Mouse (Mus musculus): ENCODE results near the gene Gadd45g. TPM values are rescaled to one million over a fixed set of nuclear protein-coding genes. Genes with fewer than 3 reads are reported as not detected.

Gadd45g gene
- polyA plus RNA-seq, 1 experiment = 202 TPM

- no peak for TF ChIP-seq E2F4 (IDR thresholded peaks at IDR 0.05; ENCODE audit: insufficient read depth)
- no peak for TF ChIP-seq MAX (IDR thresholded peaks at IDR 0.05; ENCODE audit: low read depth)
- no peak for TF ChIP-seq POLR2A (IDR thresholded peaks at IDR 0.05; ENCODE audit: insufficient read length, low read depth)
- TF ChIP-seq MYOD1 (IDR thresholded peaks at IDR 0.05; ENCODE audit: control insufficient read depth in 1 of 3, insufficient read length in 2 of 3, low read depth in 2 of 3) = no peak
- no peak for TF ChIP-seq TCF3 (IDR thresholded peaks at IDR 0.05; ENCODE audit: insufficient read length, low read depth)
- TF ChIP-seq USF1 (IDR thresholded peaks at IDR 0.05; ENCODE audit: low read depth) = no peak
- no peak for TF ChIP-seq REST (IDR thresholded peaks at IDR 0.05; ENCODE audit: insufficient read depth, insufficient read length)
- no peak for TF ChIP-seq MYOG (IDR thresholded peaks at IDR 0.05; ENCODE audit: control insufficient read depth in 1 of 3, insufficient read depth in 1 of 3, insufficient read length in 2 of 3, low read depth in 2 of 3)
- no peak for TF ChIP-seq SRF (IDR thresholded peaks at IDR 0.05; ENCODE audit: control insufficient read depth, insufficient read length, low read depth)
- no peak for TF ChIP-seq CEBPB (IDR thresholded peaks at IDR 0.05; ENCODE audit: insufficient read depth, poor library complexity, severe bottlenecking)
- TF ChIP-seq POLR2AphosphoS2 (IDR thresholded peaks at IDR 0.05; ENCODE audit: insufficient read length, low read depth) = no peak
- no peak for TF ChIP-seq TCF12 (IDR thresholded peaks at IDR 0.05; ENCODE audit: insufficient read depth, poor library complexity, severe bottlenecking)
- Histone ChIP-seq H3ac (ENCODE audit: control insufficient read depth, insufficient read length) (no peak overlapping the region), H3K79me2 (ENCODE audit: control insufficient read depth, insufficient read depth) (peaks cover 20% of the 10 kb centered on the region), H3K27me3 (ENCODE audit: control insufficient read depth, insufficient read depth, insufficient read length) (no peaks in the 10 kb centered on the region), H3K4me2 (ENCODE audit: low read depth) (no peak overlapping the region), H3K36me3 (ENCODE audit: control insufficient read depth, insufficient read depth) (no peaks in the 10 kb centered on the region), H3K4me3 (no peak overlapping the region)
Observed at GRCm38 (mm10) chr13:51850565-51850964, 4.1 kb downstream of the Gadd45g start.

GRCm38 (mm10) chr13:51852560-51853190 lies 6.2 kb downstream of the Gadd45g start:
- H3K27me3 ChIP-seq (ENCODE audit: control insufficient read depth, insufficient read depth, insufficient read length) = no peaks in the 10 kb centered on the region
- H3K4me3 ChIP-seq = no peak overlapping the region
- H3ac ChIP-seq (ENCODE audit: control insufficient read depth, insufficient read length) = no peak overlapping the region
- TF ChIP-seq USF1 (IDR thresholded peaks at IDR 0.05; ENCODE audit: low read depth) (no peak), TCF3 (IDR thresholded peaks at IDR 0.05; ENCODE audit: insufficient read length, low read depth) (no peak), CEBPB (IDR thresholded peaks at IDR 0.05; ENCODE audit: insufficient read depth, poor library complexity, severe bottlenecking) (no peak), MYOG (IDR thresholded peaks at IDR 0.05; ENCODE audit: control insufficient read depth in 1 of 3, insufficient read depth in 1 of 3, insufficient read length in 2 of 3, low read depth in 2 of 3) (no peak), POLR2A (IDR thresholded peaks at IDR 0.05; ENCODE audit: insufficient read length, low read depth) (no peak), TCF12 (IDR thresholded peaks at IDR 0.05; ENCODE audit: insufficient read depth, poor library complexity, severe bottlenecking) (no peak)
- H3K36me3 ChIP-seq (ENCODE audit: control insufficient read depth, insufficient read depth) = no peaks in the 10 kb centered on the region
- H3K79me2 ChIP-seq (ENCODE audit: control insufficient read depth, insufficient read depth) = peaks cover 7% of the 10 kb centered on the region
- H3K4me2 ChIP-seq (ENCODE audit: low read depth) = peak overlapping the region; percentile 73

GRCm38 (mm10) chr13:51853301-51854243 lies 7.1 kb downstream of the Gadd45g start:
- no peaks in the 10 kb centered on the region for H3K27me3 ChIP-seq (ENCODE audit: control insufficient read depth, insufficient read depth, insufficient read length)
- H3K4me3 ChIP-seq = no peak overlapping the region
- TF ChIP-seq MYOG (IDR thresholded peaks at IDR 0.05; ENCODE audit: control insufficient read depth in 1 of 3, insufficient read depth in 1 of 3, insufficient read length in 2 of 3, low read depth in 2 of 3) (peak in 1 of 3 experiments; percentile 13), MYOD1 (IDR thresholded peaks at IDR 0.05; ENCODE audit: control insufficient read depth in 1 of 3, insufficient read length in 2 of 3, low read depth in 2 of 3) (peak in 1 of 3 experiments; percentile 14), POLR2A (IDR thresholded peaks at IDR 0.05; ENCODE audit: insufficient read length, low read depth) (no peak), E2F4 (IDR thresholded peaks at IDR 0.05; ENCODE audit: insufficient read depth) (no peak), MAX (IDR thresholded peaks at IDR 0.05; ENCODE audit: low read depth) (no peak), SRF (IDR thresholded peaks at IDR 0.05; ENCODE audit: control insufficient read depth, insufficient read length, low read depth) (peak; percentile 75), TCF12 (IDR thresholded peaks at IDR 0.05; ENCODE audit: insufficient read depth, poor library complexity, severe bottlenecking) (peak; percentile 1), TCF3 (IDR thresholded peaks at IDR 0.05; ENCODE audit: insufficient read length, low read depth) (no peak), POLR2AphosphoS2 (IDR thresholded peaks at IDR 0.05; ENCODE audit: insufficient read length, low read depth) (no peak), REST (IDR thresholded peaks at IDR 0.05; ENCODE audit: insufficient read depth, insufficient read length) (no peak), CEBPB (IDR thresholded peaks at IDR 0.05; ENCODE audit: insufficient read depth, poor library complexity, severe bottlenecking) (no peak), USF1 (IDR thresholded peaks at IDR 0.05; ENCODE audit: low read depth) (no peak)
- H3K4me2 ChIP-seq (ENCODE audit: low read depth) = peak overlapping the region; percentile 73
- H3ac ChIP-seq (ENCODE audit: control insufficient read depth, insufficient read length) = no peak overlapping the region
- H3K36me3 ChIP-seq (ENCODE audit: control insufficient read depth, insufficient read depth) = no peaks in the 10 kb centered on the region
- no peaks in the 10 kb centered on the region for H3K79me2 ChIP-seq (ENCODE audit: control insufficient read depth, insufficient read depth)

- no peak for TF ChIP-seq MYOG (IDR thresholded peaks at IDR 0.05; ENCODE audit: control insufficient read depth in 1 of 3, insufficient read depth in 1 of 3, insufficient read length in 2 of 3, low read depth in 2 of 3)
- TF ChIP-seq TCF12 (IDR thresholded peaks at IDR 0.05; ENCODE audit: insufficient read depth, poor library complexity, severe bottlenecking) = no peak
- TF ChIP-seq REST (IDR thresholded peaks at IDR 0.05; ENCODE audit: insufficient read depth, insufficient read length) = no peak
- TF ChIP-seq CEBPB (IDR thresholded peaks at IDR 0.05; ENCODE audit: insufficient read depth, poor library complexity, severe bottlenecking) = no peak
- TF ChIP-seq TCF3 (IDR thresholded peaks at IDR 0.05; ENCODE audit: insufficient read length, low read depth) = no peak
- TF ChIP-seq POLR2A (IDR thresholded peaks at IDR 0.05; ENCODE audit: insufficient read length, low read depth) = no peak
- no peak for TF ChIP-seq E2F4 (IDR thresholded peaks at IDR 0.05; ENCODE audit: insufficient read depth)
- no peak for TF ChIP-seq SRF (IDR thresholded peaks at IDR 0.05; ENCODE audit: control insufficient read depth, insufficient read length, low read depth)
- no peak for TF ChIP-seq MYOD1 (IDR thresholded peaks at IDR 0.05; ENCODE audit: control insufficient read depth in 1 of 3, insufficient read length in 2 of 3, low read depth in 2 of 3)
- H3K27me3 ChIP-seq (ENCODE audit: control insufficient read depth, insufficient read depth, insufficient read length) = no peaks in the 10 kb centered on the region
- H3K4me3 ChIP-seq = no peak overlapping the region
Observed at GRCm38 (mm10) chr13:51855584-51855983, 9.1 kb downstream of the Gadd45g start.

More at GRCm38 (mm10) chr13:51855584-51855983, 9.1 kb downstream of the Gadd45g start:
- H3K4me2 ChIP-seq (ENCODE audit: low read depth) = no peak overlapping the region
- H3K36me3 ChIP-seq (ENCODE audit: control insufficient read depth, insufficient read depth) = no peaks in the 10 kb centered on the region
- H3ac ChIP-seq (ENCODE audit: control insufficient read depth, insufficient read length) = no peak overlapping the region
- no peaks in the 10 kb centered on the region for H3K79me2 ChIP-seq (ENCODE audit: control insufficient read depth, insufficient read depth)

Measured in myocyte (in vitro differentiated cells).